Mouse (Mus musculus): ENCODE data around the gene Catsperb. TPM values are rescaled to one million over a fixed set of nuclear protein-coding genes. Genes with fewer than 3 reads are reported as not detected.
A peak's percentile ranks its signal among the peaks of the same experiment; 100 is the strongest.
"Not testable (repeated sequence)": the region's sequence is repeated elsewhere in the genome, so short reads cannot be mapped to it uniquely, and the experiment has no call there.

Gene Catsperb
- total RNA-seq (2021), result not detected
- long read RNA-seq, experiment 1, result 0 reads
- long read RNA-seq, experiment 2, result 0 reads

GRCm38 (mm10) chr12:101404353-101404752 lies at the start of gene Catsperb:
Gene Catsperb, plus strand, starts transcription at chr12:101404653.
- not testable (repeated sequence) for DNase-seq

GRCm38 (mm10) chr12:101361468-101361867 lies 43.0 kb upstream of the Catsperb start:
- peak; percentile 3 for DNase-seq

DNA sequence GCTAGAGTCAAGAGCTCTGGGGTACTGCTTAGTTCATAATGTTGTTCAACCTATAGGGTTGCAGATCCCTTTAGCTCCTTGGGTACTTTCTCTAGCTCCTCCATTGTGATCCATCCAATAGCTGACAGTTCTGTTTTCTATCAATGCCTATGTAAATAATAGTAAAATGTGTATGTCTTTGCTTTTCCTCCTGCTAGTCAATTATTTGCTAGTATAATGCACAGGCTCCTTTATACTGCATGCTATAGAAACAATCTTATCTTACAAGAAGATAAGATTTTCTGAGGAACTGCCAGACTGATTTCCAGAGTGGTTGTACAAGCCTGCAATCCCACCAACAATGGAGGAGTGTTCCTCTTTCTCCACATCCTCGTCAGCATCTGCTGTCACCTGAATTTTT lies 23.0 kb upstream of the Catsperb start:
- DNase-seq, result not testable (repeated sequence)

GRCm38 (mm10) chr12:101426131-101426530 lies 21.7 kb downstream of the Catsperb start:
- no peak for DNase-seq

GRCm38 (mm10) chr12:101462051-101462450 lies 57.6 kb downstream of the Catsperb start:
- no peak for DNase-seq

DNA sequence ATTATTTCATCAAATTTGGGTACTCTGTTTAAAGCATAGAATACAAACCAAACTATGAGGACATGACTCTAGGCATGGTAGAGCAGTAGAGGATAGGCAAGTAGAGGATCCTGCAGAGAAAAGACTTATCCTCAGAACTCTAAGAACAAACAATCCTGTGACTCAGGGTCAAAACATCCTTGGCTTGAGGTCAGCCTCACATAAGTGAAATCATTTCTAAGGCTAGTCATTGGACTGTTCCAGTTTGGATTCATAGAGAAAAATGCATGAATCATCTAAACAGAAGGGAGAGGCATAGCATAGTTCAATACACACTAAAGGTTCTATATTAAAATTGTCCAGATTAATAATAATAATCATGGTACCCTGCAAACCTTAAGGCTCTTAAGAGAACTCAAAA lies 79.1 kb downstream of the Catsperb start:
- DNase-seq, result no peak

DNA sequence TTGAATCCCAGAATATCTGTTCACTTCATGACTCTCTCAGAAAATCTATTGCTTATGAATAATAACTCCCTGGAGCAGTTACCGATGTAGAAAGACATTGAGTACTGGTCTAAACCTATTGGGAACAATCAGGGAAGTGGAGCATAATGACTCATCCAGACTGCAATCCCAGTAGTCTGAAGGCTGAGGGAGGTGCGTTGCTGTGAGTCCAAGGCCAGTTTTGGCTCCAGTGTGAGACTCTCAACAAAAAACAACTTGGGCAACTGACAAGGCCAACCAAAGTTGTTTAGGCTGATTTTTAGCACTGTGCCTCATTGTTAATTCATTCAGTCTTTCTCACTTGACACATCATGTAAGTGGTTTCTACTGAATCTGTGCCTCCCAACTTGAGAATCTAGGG lies 106.9 kb downstream of the Catsperb start:
- DNase-seq, result peak; percentile 43

DNA sequence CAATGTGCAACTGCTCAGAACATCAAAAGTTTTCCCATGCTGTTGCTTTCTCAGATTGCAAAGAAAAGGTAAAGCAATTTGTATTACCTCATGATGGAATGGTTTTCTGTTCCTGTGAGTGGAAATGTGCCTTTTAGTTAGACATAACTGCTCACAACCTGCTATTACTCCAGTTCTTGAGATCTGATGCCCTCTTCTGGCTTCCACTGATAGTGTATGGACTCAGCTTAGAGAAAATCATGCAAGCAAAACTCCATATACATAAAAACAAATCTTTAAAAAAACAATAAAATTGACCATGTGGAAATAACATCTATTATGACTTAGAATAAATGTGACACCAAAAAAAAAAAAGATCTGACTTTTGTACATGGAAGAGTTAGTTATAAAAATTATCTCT lies 202.2 kb downstream of the Catsperb start:
- peak; percentile 2 for DNase-seq

DNA sequence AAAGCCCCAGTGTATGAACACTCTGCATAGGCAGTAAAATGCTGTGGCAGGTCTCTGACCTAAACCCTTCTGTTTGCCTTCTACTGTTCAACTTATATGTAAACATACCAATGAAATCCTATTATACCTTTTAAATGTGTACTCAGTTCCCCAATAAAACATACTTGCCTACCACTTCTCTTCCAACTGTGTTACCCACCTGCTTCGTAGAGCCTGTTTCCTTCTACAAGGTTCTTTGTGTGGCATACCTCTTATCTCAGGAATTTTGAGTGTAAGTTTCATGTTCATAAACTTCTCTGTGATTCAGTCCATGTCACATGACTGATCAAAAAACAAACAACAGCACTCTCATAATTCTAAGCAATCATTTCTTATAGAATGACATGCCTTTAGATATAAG lies 228.7 kb downstream of the Catsperb start:
- no peak for DNase-seq

DNA sequence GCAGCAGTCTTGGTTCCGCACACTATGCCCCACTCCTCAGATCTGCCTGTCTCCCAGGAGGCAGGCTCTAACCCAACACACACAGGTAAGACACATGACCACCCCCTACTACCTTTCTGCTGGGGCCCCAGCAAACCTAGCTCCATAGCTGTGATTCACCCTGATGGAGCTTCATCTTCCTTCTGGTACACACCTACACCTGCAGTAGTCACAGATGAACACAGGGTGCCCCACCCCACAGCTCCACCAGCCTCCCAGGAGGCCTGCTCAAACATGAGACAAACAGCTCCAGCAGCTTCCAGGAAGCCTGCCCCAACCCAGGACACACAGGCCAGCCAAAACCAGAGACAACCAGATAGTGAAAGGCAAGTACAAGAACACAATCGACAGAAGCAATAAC lies 263.0 kb downstream of the Catsperb start:
- DNase-seq, result no peak

Small RNA genes within 50 kb of the gene (microRNA-seq; reads per million reads assigned to microRNA genes)
- gene Gm24542, result not detected
